Mouse (Mus musculus) left cerebral cortex, postnatal 4 days (tissue): ENCODE data around the gene Adsl. TPM values are rescaled to one million over a fixed set of nuclear protein-coding genes. Genes with fewer than 3 reads are reported as not detected.

Experiments
- DNase-seq: peaks from one replicate; pipeline ENCODE4 v3.0.0-alpha.2; 2022
- intact Hi-C: fragments of 180-260 bp; cut with DNase I; formaldehyde crosslinking; loops from one replicate; pipeline ENCODE4 v1.15.1; 2025
- microRNA-seq: library from miRNA; unstranded; fragments of <30 nt; microRNA quantifications from one replicate; pipeline ENCODE4 v1.2.0, GENCODE M21; 2022
- total RNA-seq, 2 experiments: library from RNA; stranded (reverse); gene quantifications; 2 replicates each; pipeline ENCODE4 v1.2.3; 2021

Adsl gene
- total RNA-seq, 2 experiments from 2014 or later: 44.2 to 44.3 TPM

DNA sequence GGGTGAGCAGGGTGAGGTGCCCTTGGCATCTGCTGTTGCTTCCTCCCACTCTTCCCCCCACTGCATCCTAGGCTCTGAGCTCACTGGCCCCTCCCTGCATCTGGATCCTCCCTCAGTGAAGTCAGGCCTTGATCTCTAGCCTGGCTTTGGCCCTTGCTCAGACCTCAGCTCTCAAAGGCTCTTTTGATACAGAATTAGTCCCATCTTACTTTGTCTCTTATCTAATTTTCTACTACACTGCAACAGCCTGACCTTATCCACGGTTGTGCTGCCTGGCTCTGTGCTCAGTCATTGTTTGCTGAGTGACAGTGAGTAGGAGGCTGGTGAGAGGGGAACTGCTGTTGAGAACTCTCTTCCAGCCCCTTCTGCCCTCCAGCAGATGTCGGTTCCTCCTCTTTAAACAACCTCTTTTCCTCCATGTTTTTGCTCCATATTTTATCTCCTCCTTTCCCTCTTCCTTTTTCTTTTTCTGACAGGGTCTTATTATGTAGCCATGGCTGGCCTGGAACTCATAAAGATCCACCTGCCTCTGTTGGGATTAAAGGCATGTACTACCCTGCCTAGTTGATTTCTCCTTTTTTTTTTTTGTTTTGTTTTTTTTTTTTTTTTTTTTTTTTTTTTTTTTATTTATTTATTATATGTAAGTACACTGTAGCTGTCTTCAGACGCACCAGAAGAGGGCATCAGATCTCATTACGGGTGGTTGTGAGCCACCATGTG, 52.3 kb downstream of the Adsl start:
- DNase-seq: no peak
- intact Hi-C loops: no loop called here

DNA sequence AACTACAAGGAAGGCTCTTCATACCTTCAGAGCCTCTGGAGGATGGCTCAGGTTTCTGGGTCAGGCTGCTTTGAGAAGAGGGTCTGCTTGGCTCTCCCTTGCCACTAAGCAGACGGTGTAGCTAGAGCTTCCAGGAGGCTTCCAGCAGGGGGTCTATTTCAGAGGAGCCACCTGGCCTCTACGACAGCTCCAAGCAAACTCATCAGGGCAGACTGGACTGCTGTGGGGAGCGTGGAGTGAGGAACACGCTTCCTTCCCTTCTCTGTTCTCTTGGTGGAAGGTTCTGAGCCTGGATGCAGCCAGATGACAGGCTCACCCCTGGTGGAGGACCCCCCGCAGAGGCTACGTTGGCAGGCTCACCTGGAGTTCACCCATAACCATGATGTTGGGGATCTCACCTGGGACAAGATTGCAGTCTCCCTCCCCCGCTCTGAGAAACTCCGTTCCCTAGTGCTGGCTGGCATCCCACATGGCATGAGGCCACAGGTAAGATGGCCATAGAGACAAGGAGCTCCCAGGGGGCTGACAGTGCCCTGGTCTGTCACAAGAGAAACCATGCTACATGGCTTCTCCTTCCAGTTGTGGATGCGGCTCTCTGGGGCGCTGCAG, 57.9 kb downstream of the Adsl start:
- no peak for DNase-seq
- intact Hi-C loops: no loop called here

DNA sequence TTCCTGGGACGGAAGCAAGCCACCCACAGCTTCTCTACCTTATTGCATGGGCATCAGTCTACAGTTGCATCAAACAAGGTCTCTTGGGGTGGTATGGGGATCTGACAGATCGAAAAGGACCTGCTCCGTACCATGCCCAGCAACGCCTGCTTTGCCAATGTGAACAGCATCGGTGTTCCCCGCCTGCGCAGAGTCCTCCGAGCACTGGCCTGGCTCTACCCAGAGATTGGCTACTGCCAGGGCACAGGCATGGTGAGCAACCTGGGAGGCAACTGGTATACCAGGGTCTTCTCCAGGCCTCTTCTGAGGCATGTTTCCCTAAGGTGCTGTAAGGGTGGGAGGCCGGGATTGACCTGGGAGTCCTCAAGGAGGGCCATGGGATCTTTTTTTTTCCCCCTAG, 59.0 kb downstream of the Adsl start:
- intact Hi-C loops: no loop called here
- DNase-seq: no peak

DNA sequence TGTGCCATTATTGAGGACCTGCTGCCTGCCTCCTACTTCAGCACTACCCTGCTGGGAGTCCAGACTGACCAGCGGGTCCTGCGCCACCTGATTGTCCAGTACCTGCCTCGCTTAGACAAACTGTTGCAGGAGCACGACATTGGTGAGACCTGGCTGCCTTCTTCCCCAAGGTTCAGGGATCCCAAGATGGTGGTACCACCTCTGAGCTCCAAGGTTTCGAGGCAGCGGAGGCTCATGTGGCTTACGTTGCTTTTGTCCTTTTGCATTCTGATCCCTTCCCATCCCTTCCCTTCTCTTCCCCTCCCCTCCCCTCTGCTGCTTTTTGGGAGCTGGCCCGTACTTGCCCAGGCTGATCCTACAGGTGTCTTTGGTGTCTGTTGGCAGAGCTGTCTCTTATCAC, 59.6 kb downstream of the Adsl start:
- DNase-seq: no peak
- intact Hi-C loops: no loop called here

DNA sequence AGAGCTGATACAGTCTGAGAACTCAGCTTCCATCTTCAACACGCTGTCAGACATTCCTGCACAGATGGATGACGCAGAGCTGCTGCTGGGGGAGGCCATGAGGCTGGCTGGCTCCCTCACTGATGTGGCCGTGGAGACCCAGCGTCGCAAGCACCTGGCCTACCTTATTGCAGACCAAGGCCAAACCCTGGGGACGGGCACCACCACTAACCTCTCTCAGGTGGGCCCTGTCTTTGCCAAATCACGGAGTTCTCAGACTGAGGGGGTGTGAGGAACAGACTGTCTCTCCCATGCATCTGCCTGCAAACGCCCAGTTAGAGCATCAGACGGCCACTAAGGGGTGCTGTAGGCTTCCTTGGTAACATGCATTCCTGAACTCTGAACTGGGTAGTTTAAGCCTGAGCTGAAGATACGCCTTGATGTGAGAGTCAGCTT, 60.4 kb downstream of the Adsl start:
- intact Hi-C loops: no loop called here
- DNase-seq: no peak

DNA sequence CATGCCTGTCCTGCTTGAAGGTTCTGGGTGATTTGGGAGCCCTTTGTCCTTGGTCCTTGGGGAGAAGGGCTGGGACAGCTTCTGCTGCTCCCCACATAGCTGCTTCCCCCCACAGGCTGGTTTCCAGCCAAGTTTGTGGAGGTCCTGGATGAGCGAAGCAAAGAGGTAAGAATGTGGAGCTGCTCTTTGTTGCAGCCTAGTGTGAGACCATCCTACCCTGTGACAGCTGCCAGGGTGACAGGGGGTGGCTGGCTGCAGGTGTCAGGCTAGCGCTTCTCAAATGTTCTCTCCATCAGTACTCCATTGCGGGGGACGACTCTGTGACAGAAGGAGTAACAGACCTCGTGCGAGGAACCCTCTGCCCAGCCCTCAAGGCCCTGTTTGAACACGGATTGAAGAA, 61.8 kb downstream of the Adsl start:
- DNase-seq: peak; percentile 40
- intact Hi-C loops: no loop called here

DNA sequence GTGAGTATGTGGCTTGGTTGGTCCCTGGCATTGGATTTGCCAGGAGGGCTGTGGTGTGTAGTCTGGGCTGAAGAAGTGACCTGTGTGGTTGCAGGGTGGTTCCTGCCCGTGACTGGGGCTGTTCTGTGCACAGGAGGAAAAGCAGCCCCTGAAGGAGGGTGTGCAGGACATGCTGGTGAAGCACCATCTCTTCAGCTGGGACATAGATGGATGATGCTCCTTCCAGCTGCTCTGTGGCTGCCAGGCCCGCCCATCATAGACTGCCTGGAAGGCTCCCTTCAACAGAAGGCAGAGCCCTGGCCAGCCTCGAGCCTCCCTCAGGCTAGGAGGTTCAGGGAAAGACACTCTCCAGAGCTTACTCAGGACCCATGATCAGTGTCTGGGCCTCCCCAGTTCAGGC, 63.2 kb downstream of the Adsl start:
- intact Hi-C loops: no loop called here
- DNase-seq: no peak

DNA sequence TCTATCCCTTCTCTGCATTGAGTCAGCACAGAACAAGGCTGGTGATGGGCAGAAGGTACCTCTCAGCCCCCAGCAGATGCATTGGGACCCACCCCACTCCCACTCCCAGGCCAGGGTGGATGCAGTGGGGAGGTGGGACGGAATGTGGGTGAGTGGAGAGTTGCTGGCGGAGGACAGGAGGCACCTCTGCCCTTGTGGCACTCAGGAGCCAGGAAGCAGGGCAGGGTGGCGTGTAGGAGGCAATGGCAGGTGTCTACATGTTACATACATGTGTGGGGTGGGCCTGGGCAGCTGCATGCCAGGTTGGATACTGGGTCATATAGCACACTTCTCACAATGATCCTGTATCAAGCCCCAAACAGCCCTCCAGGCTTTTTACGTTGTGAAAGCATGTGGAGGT, 64.1 kb downstream of the Adsl start:
- DNase-seq: no peak
- intact Hi-C loops: no loop called here

DNA sequence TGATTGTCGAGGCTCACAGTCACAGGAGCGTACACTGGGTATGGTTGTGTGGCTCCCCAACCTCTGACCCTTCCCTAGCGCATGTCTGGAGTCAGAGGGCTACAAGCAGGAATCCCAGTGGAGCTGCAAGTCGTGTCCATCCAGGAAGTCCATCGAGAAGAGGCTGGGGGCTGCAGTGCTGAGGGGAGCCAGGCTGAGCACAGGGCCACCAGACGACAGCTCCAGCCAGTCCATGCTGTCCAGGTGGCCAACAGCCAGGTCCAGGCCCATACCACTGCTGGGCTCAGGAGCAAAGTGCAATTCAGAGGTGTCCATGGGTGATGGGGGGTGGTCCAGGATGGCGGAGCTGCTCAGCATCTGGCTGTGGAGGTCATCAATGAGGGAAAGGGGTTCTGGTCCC, 64.9 kb downstream of the Adsl start:
- intact Hi-C loops: no loop called here
- no peak for DNase-seq

DNA sequence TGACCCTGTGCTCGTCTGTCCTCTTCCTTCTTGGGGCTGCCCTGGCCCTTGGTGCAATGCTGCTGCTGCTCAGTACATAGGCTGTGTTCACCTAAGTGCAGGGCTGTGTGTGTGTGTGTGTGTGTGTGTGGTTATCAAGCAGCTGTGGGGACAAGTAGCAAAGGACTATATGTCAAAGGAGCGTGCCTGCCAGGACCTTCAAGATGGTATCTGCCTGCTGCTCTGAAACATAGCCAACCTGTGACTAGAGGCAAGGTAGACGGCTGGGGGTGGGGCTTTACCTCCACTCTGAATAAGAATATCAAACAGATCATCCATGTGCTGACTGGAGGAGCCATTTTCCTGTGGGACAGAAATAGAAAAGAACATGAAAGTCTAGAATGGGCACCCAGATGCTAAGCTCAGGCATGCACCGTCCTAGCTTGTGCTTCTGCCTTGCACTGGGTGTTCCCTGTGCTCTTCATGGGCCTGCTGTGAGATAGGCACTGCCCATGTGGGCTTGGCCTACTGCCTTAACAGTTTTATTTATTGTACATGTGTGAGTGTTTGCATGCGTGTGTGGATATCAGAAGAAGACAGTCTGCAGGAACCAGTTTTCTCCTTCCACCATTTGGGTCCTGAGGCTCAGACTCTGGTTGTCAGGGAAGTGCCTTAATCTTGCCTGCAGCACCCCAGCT, 66.9 kb downstream of the Adsl start:
- no peak for DNase-seq
- intact Hi-C loops: no loop called here

DNA sequence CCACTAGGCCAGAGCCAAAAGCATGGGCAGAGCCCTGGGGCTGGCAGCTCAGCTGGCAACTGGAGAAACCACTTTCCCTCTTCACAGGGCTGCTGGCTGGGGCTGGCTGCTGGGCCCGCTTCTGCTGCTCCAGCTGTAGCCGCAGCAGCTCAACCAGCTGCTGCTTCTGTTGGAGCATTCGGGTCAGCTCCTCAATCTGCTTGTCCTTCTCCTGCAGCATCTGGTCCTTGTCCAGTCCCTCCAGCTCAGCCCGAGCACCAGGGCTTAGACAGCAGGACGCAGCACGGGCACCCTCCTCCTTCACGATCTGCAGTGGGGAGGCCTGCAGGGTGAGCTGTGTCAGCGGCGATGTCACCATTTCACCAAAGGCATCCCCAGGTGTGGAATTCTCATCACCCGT, 68.2 kb downstream of the Adsl start:
- no peak for DNase-seq
- intact Hi-C loops: no loop called here

DNA sequence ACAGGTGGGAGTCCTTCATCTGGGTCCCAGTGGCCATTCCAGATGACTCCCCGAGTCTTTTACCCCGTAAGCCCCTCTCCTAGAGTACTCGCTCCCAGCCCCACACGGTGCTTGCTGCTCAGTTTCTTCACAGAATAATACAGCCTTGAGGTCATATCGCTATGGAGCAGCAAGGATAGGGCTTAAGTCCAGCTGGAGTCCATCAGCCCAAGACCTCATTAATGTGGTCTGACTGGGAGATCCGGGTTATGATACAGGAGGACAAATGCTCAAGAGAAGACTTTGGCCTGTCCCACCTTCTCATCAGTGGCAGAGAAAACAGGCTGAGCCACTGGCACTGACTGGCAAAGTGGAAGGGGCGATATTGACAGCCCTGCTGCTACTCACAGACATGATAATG, 69.0 kb downstream of the Adsl start:
- DNase-seq: no peak
- intact Hi-C loops: no loop called here

Small RNA genes lying within 50 kb of the gene (microRNA-seq; reads per million reads assigned to microRNA genes)
- 8.4 reads per million, percentile 22 among the genes with 10 or more reads in this experiment for gene Mir5113

Other genes with a start within 250 kb of the Adsl start
- 100 to 1,000 TPM; 145 to 146 TPM for gene Tnrc6b, start 237.2 kb upstream of the Adsl start, total RNA-seq
- gene Sgsm3, start 29.3 kb downstream of the Adsl start, total RNA-seq: 10 to 100 TPM; 81.3 to 93.4 TPM
- 10 to 100 TPM; 47.5 to 51.0 TPM for gene Mrtfa, start 242.3 kb downstream of the Adsl start, total RNA-seq